In the genomic region with DNA sequence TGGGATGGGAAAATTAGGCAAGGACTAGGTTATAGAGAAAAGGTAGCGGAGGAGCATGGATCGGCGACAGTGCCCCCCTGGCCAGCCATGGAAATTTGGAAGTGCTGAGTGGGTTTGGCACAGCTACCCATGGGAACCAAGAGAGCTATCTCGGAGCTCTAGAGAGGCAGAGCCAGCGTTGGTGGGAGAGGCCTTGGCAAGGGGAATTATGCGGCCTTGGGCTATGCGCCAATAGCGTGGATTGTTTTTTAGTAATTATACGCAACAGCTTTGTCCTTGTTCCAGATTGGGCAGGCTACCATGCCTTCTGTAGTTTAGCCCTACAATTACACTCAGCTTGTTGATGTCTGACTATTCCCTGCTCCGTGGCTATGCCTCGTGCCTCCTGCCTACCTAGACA, we compare ENCODE assay signal across 14 mouse cellular contexts. TPM values are rescaled to one million over a fixed set of nuclear protein-coding genes. Genes with fewer than 3 reads are reported as not detected.
DNase-seq lines count a peak whose midpoint lies in the region; ATAC-seq and TF ChIP-seq lines count a peak whose summit lies in the region.
"Had no signal": no experiment of that assay in that cellular context is flagged by ENCODE, and none has a peak within 500 bp of the region (broad histone marks: within the 10 kb centered on the region; RNA-seq: fewer than 3 reads in every experiment).

No protein-coding gene starts in this region.

- H3K4me2 ChIP-seq in lung, embryonic 14.5 days: no peak overlapping the region
- H3K4me2 ChIP-seq: midbrain, embryonic 15.5 days; neural tube, embryonic 13.5 days had no signal

- H3K4me3 ChIP-seq in lung, embryonic 14.5 days (ENCODE audit: low read depth, low read length): no peak overlapping the region
- no peak overlapping the region for H3K4me3 ChIP-seq in lung, adult 2 months (replicated peaks; ENCODE audit: extremely low read depth, low read depth, low read length)
- H3K4me3 ChIP-seq: midbrain, embryonic 15.5 days; neural tube, embryonic 13.5 days had no signal

- ATAC-seq in lung, embryonic 14.5 days (ENCODE audit: insufficient read depth): no peak
- ATAC-seq: intestine, postnatal 0 days; midbrain, embryonic 15.5 days had no signal

- H3K9me3 ChIP-seq in lung, embryonic 14.5 days (ENCODE audit: low read depth, low read length): no peaks in the 10 kb centered on the region
- H3K9me3 ChIP-seq: midbrain, embryonic 15.5 days; neural tube, embryonic 13.5 days had no signal

- TF ChIP-seq POLR2A in lung, adult 2 months (IDR thresholded peaks at IDR 0.05; ENCODE audit: borderline replicate concordance, extremely low read depth, low read depth, low read length): no peak
- TF ChIP-seq POLR2A in brain, embryonic 14.5 days (IDR thresholded peaks at IDR 0.05; ENCODE audit: borderline replicate concordance, extremely low read depth, insufficient read depth, insufficient read length, poor library complexity, severe bottlenecking): no peak

- no peak overlapping the region for H3K9ac ChIP-seq in lung, embryonic 14.5 days
- H3K9ac ChIP-seq: midbrain, embryonic 15.5 days; neural tube, embryonic 13.5 days had no signal

- no peak for TF ChIP-seq CTCF in lung, embryonic 14.5 days (IDR thresholded peaks at IDR 0.05; ENCODE audit: low read depth)
- TF ChIP-seq CTCF in lung, adult 2 months (IDR thresholded peaks at IDR 0.05; ENCODE audit: insufficient read depth, low read length): no peak
- TF ChIP-seq CTCF in brain, embryonic 14.5 days (IDR thresholded peaks at IDR 0.05; ENCODE audit: borderline replicate concordance, extremely low read depth, insufficient read depth, insufficient read length): no peak

- peak; percentile 50 to 58 for DNase-seq in cerebellum, postnatal 10 days
- no peak for DNase-seq in cerebellum, adult 9-10 months
- DNase-seq in lung, embryonic 14.5 days: peak; percentile 24
- DNase-seq in lung, adult 2 months: no peak
- peak; percentile 78 for DNase-seq in brain, embryonic 14.5 days (ENCODE audit: low read depth)
- peak; percentile 19 for DNase-seq in ovary, postnatal 14 days (ENCODE audit: low spot score)
- DNase-seq in kidney, postnatal 4 days: no peak
- DNase-seq in spleen, adult 18-20 months: no peak
- DNase-seq: cerebellum, adult 11 months; heart, adult 18-20 months had no signal

- WGBS in lung, embryonic 14.5 days: 86% methylated on average over 11 of the region's 11 CpGs
- WGBS in lung, adult 2 months: 68% methylated on average over 11 of the region's 11 CpGs

- H3K27ac ChIP-seq in lung, embryonic 14.5 days (ENCODE audit: low read depth): no peak overlapping the region
- H3K27ac ChIP-seq: midbrain, embryonic 15.5 days; neural tube, embryonic 13.5 days had no signal

- no peaks in the 10 kb centered on the region for H3K4me1 ChIP-seq in lung, embryonic 14.5 days (ENCODE audit: insufficient read depth)
- H3K4me1 ChIP-seq in lung, adult 2 months (ENCODE audit: control insufficient read depth, insufficient read depth, low read length): no peaks in the 10 kb centered on the region
- H3K4me1 ChIP-seq: midbrain, embryonic 15.5 days had no signal

- no peaks in the 10 kb centered on the region for H3K36me3 ChIP-seq in lung, embryonic 14.5 days (ENCODE audit: insufficient read depth)
- H3K36me3 ChIP-seq: G1E; midbrain, embryonic 15.5 days; neural tube, embryonic 13.5 days had no signal

- no peaks in the 10 kb centered on the region for H3K27me3 ChIP-seq in lung, embryonic 14.5 days (ENCODE audit: insufficient read depth, low read length)
- H3K27me3 ChIP-seq: midbrain, embryonic 15.5 days; neural tube, embryonic 13.5 days had no signal

RNA-seq across cellular contexts. Expression of gene Abca6, which starts 15.2 kb away (rescaled TPM):
- 2.1 and 2.2 TPM in 2 replicates for polyA plus RNA-seq in lung, embryonic 14.5 days (2014; fragmentation: Nextera tagmentation; extraction: Ambion mirVana)
- polyA plus RNA-seq in lung, adult 2 months (2012; rRNA removed): 0.52 and 1.1 TPM in 2 replicates
- polyA plus RNA-seq in brain, embryonic 14.5 days (2012; rRNA removed): 0.14 and 0.33 TPM in 2 replicates
- polyA plus RNA-seq: G1E had no signal

Comparison
In these comparisons a context has a peak if more than half of its experiments do, and no peak if none do; other contexts are left out.
1. DNase-seq: peak in cerebellum, postnatal 10 days (2 of 2), lung, embryonic 14.5 days (single experiment), brain, embryonic 14.5 days (single experiment) and ovary, postnatal 14 days (single experiment); none in cerebellum, adult 9-10 months (single experiment), lung, adult 2 months (single experiment), kidney, postnatal 4 days (0 of 2) and spleen, adult 18-20 months (0 of 2).